Mouse (Mus musculus) heart, adult 2 months (tissue): Measurements from ENCODE around the gene Grin3a. TPM values are rescaled to one million over a fixed set of nuclear protein-coding genes. Genes with fewer than 3 reads are reported as not detected.

ENCODE experiments used
- DNase-seq, 2 experiments: peaks; one replicate each; pipeline ENCODE4 v3.0.0; 2021
- H3K27ac ChIP-seq: fragments of 200-600 bp; 2 replicates; pipeline ENCODE4 v1.8.1; 2022
- H3K27me3 ChIP-seq: fragments of 200-500 bp; 2 replicates; pipeline ENCODE4 v1.6.1; 2012; ENCODE audit warnings: mild to moderate bottlenecking, low read length, inconsistent platforms, mixed read lengths; ENCODE audit not compliant: control insufficient read depth, insufficient read depth
- H3K36me3 ChIP-seq: fragments of 200-500 bp; 2 replicates; pipeline ENCODE4 v1.6.1; 2012; ENCODE audit warnings: low read length, inconsistent platforms; ENCODE audit not compliant: control insufficient read depth, insufficient read depth
- H3K4me1 ChIP-seq: fragments of 200-500 bp; 2 replicates; pipeline ENCODE4 v1.6.1; 2011; ENCODE audit warnings: low read length; ENCODE audit not compliant: control insufficient read depth, insufficient read depth
- H3K4me3 ChIP-seq: fragments of 200-600 bp; 2 replicates; pipeline ENCODE4 v1.8.1; 2022
- H3K79me2 ChIP-seq: fragments of 200-500 bp; replicated peaks from 2 replicates; pipeline ENCODE4 v1.6.1; 2012; ENCODE audit warnings: mild to moderate bottlenecking, inconsistent platforms, low read length, moderate library complexity, mixed read lengths; ENCODE audit not compliant: control insufficient read depth, insufficient read depth
- H3K9ac ChIP-seq: fragments of 200-500 bp; 2 replicates; pipeline ENCODE4 v1.6.1; 2012; ENCODE audit warnings: low read depth, mild to moderate bottlenecking, control low read depth, inconsistent platforms, low read length, mixed read lengths
- CTCF ChIP-seq: fragments of 200-600 bp; IDR thresholded peaks from 2 replicates; pipeline ENCODE4 v1.8.1; 2022; ENCODE audit warnings: antibody characterized with exemption, mild to moderate bottlenecking, moderate library complexity
- EP300 ChIP-seq: fragments of 200-500 bp; IDR thresholded peaks from 2 replicates; pipeline ENCODE4 v1.6.1; 2011; ENCODE audit warnings: low read depth, low read length, control low read depth; ENCODE audit not compliant: insufficient read depth
- POLR2A ChIP-seq: fragments of 200-500 bp; IDR thresholded peaks from 2 replicates; pipeline ENCODE4 v1.6.1; 2011; ENCODE audit warnings: mild to moderate bottlenecking, low read depth, low read length, control low read depth; ENCODE audit not compliant: insufficient read depth
- WGBS: fragments of 180-500 bp; shearing (Covaris S2); methylation state at CpG from one replicate; pipeline ENCODE4 v1.1.7; 2018; 5-methylcytosine and 5-hydroxymethylcytosine counted together
- intact Hi-C: fragments of 180-260 bp; cut with DNase I; formaldehyde crosslinking; loops from one replicate; pipeline ENCODE4 v1.15.1; 2025
- polyA plus RNA-seq: library from polyadenylated mRNA; depleted of rRNA; stranded (reverse); fragments of >200 nt; gene quantifications from 2 replicates; pipeline ENCODE4 v1.2.3, GENCODE M21; 2012
- total RNA-seq, 2 experiments: library from RNA; stranded (reverse); gene quantifications; 2 replicates each; pipeline ENCODE4 v1.2.3; 2021

Gene Grin3a
- total and polyA plus RNA-seq, 3 experiments, result 0.05 to 0.20 (median 0.14) TPM

DNA sequence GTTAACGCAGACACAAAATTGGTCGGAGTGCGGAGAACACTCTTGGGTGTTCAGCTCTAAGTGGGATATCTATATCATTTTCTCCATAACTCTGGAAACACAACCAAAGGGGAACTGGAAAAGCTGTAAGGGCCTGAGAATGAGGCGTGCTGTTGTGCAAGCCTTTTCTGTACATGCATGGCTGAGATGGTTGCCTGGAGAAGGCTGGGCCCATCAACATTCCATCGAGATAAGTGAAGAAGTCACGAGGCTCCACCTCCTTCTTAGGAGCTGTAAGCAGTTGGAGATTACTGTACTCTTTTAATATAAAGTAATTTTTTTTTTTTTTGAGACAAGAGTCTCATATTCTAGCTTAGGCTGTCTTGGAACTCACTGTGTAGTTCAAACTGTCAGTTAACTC lies 169.5 kb downstream of the Grin3a start:
- no peaks in the 10 kb centered on the region for H3K36me3 ChIP-seq
- no peak for DNase-seq
- H3K27me3 ChIP-seq, result no peaks in the 10 kb centered on the region
- no peak overlapping the region for H3K9ac ChIP-seq
- TF ChIP-seq EP300, result no peak
- TF ChIP-seq CTCF, result no peak
- TF ChIP-seq POLR2A, result no peak
- 70% methylated on average over 6 of the region's 6 CpGs for WGBS
- no peak overlapping the region for H3K27ac ChIP-seq
- H3K4me3 ChIP-seq, result no peak overlapping the region
- intact Hi-C loops, result no loop called here
- no peaks in the 10 kb centered on the region for H3K4me1 ChIP-seq
- no peaks in the 10 kb centered on the region for H3K79me2 ChIP-seq

DNA sequence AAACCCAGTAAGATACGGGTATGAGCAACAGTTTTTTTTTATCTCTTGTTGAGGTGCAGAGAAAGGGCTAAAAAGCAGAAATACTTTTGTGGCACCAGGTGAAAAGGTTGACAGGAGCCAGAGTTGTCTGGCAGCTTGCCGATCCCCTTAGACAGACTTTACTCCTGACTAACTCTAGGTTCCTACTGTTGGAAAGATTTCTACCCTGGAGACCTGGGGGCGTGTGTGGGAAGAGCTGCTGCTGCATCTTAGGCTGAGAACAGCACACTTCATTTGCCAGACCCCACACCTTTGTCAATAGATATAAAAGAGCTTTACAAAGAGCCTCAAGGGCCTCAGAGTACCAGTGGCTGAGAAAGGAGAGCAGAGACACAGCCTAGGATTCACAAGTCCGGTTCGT lies 180.7 kb downstream of the Grin3a start:
- intact Hi-C loops, result no loop called here
- TF ChIP-seq POLR2A, result no peak
- no peak for TF ChIP-seq CTCF
- no peak for TF ChIP-seq EP300
- H3K4me1 ChIP-seq, result no peaks in the 10 kb centered on the region
- H3K9ac ChIP-seq, result no peak overlapping the region
- 0 out of 2 replicates have a peak, but pooled peaks cover 2% of the 10 kb centered on the region for H3K36me3 ChIP-seq
- no peaks in the 10 kb centered on the region for H3K27me3 ChIP-seq
- no peak overlapping the region for H3K27ac ChIP-seq
- WGBS, result 77% methylated on average over 5 of the region's 5 CpGs
- H3K79me2 ChIP-seq, result no peaks in the 10 kb centered on the region
- DNase-seq, result no peak
- H3K4me3 ChIP-seq, result no peak overlapping the region

DNA sequence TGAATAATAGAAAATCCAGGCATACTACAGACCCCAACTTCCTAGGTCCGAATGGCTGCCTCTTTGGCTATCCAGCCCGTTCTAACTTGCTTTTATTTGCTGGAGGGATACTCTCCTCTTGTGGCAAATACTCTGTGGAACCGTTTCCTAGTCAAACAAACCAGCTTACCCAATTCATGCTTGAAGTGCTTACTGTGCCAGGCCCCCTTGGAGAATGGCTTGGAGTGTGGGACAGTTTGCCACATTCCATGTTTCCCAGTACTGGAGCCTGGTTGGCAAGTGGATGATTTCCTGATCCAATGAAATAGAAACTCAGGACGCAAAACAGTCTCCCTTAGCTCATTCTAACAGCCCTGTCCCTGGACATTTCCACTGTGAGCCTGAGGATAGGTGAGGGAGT lies 183.3 kb downstream of the Grin3a start:
- TF ChIP-seq EP300 (no peak), CTCF (no peak), POLR2A (no peak)
- Histone ChIP-seq H3K36me3 (peaks cover 2% of the 10 kb centered on the region; the same call in 1 of the 2 replicates), H3K79me2 (no peaks in the 10 kb centered on the region), H3K9ac (no peak overlapping the region), H3K4me1 (no peaks in the 10 kb centered on the region; the same call in 1 of the 2 replicates), H3K4me3 (no peak overlapping the region), H3K27me3 (no peaks in the 10 kb centered on the region), H3K27ac (no peak overlapping the region)
- intact Hi-C loops, result no loop called here
- WGBS, result 89% methylated on average over 4 of the region's 4 CpGs
- DNase-seq, result no peak

DNA sequence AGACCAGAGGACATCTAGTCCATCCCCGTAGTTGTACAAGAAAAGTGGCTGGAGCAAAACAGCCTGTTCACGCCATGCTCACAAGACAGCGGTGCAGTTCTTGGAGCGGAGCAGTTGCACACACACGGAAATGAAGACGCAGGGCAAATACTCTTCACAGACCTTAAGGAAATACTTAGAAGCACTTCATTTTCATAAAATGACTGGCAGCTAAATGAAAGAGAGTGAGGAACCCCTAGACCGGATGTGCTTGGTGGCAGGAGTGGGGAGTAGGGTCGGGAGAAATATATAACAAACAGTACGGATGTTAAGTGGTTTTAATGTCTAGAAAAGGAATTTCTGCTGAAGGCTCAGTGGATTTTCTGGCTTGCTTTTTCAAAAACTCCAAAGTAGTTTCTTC lies 183.9 kb downstream of the Grin3a start:
- peaks cover 2% of the 10 kb centered on the region; the same call in 1 of the 2 replicates for H3K36me3 ChIP-seq
- WGBS, result 95% methylated on average over 9 of the region's 9 CpGs
- H3K27me3 ChIP-seq, result no peaks in the 10 kb centered on the region
- TF ChIP-seq CTCF (no peak), EP300 (no peak), POLR2A (no peak)
- no peaks in the 10 kb centered on the region for H3K79me2 ChIP-seq
- no peak overlapping the region for H3K4me3 ChIP-seq
- intact Hi-C loops, result no loop called here
- no peak overlapping the region for H3K27ac ChIP-seq
- H3K9ac ChIP-seq, result no peak overlapping the region
- DNase-seq, result no peak
- no peaks in the 10 kb centered on the region; the same call in 1 of the 2 replicates for H3K4me1 ChIP-seq

DNA sequence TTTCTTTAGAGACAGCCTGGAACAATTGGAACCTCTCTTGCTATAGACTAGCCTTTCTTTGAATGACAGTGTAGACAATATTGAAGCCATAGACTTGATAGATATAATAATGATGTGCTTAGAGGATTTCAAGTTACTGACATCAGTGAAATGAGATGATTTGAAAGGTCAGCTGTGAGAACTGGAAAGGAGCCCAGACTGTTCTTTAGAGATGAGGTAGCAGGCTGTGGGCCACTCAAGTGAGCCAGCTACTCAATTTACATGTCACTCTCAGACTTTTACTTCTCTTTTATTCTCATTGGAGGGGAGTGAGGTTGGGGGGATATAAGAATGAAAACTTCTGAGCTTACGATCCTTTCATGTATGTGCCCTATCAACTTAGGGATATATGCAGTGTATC lies 186.1 kb downstream of the Grin3a start:
- no peaks in the 10 kb centered on the region for H3K27me3 ChIP-seq
- TF ChIP-seq POLR2A (no peak), CTCF (no peak), EP300 (no peak)
- H3K4me3 ChIP-seq, result no peak overlapping the region
- no peaks in the 10 kb centered on the region; the same call in 1 of the 2 replicates for H3K4me1 ChIP-seq
- peaks cover 6% of the 10 kb centered on the region for H3K36me3 ChIP-seq
- H3K79me2 ChIP-seq, result no peaks in the 10 kb centered on the region
- 88% methylated on average over 1 of the region's 1 CpGs for WGBS
- intact Hi-C loops, result no loop called here
- no peak overlapping the region for H3K27ac ChIP-seq
- no peak overlapping the region for H3K9ac ChIP-seq
- DNase-seq, result no peak

DNA sequence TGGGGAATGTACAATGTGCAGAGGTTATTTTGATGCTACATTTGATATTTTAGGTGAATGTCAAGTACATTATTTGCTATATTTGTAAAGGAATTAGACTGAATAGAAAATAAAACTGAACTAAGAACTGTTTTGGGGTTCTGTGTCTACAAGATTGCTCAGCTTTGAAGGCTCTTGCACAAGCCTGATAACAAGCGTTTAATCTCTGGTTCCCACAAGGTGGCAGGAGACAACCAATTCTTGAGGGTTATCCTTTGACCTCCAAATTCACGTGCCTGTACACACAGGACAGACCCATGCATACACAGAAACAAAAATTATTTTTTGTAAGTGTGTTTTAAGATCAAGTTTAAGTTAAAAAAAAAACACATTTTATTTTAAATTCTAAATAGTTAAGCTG lies 205.6 kb downstream of the Grin3a start:
- no peak overlapping the region for H3K9ac ChIP-seq
- H3K27me3 ChIP-seq, result no peaks in the 10 kb centered on the region
- no peak overlapping the region for H3K27ac ChIP-seq
- no peaks in the 10 kb centered on the region for H3K4me1 ChIP-seq
- intact Hi-C loops, result no loop called here
- no peak for TF ChIP-seq CTCF
- TF ChIP-seq POLR2A, result no peak
- no peak for TF ChIP-seq EP300
- no peak for DNase-seq
- peaks cover 3% of the 10 kb centered on the region for H3K36me3 ChIP-seq
- 44% methylated on average over 2 of the region's 2 CpGs for whole genome bisulfite sequencing
- no peaks in the 10 kb centered on the region for H3K79me2 ChIP-seq
- H3K4me3 ChIP-seq, result no peak overlapping the region
